In genomic region chr3:138442612-138443464, GRCm38 (mm10) we compare ENCODE assay signal across 1 mouse cellular context.
TF ChIP-seq lines count a peak whose summit lies in the region.

TSS of gene Adh5 (plus strand) at chr3:138443093.

TF ChIP-seq in CH12.LX, 34 proteins besides CTCF, POLR2A, EP300 and RAD21 (continued from another document):
- TF ChIP-seq KAT2A (IDR thresholded peaks at IDR 0.05; ENCODE audit: insufficient replicate concordance, low read length) = peak; percentile 54; the same call in 1 of the 2 replicates
- TF ChIP-seq CHD1 (IDR thresholded peaks at IDR 0.05; ENCODE audit: low read depth, low read length) = peak; percentile 85; the same call in 1 of the 2 replicates
- TF ChIP-seq USF2 (conservative IDR thresholded peaks at IDR 0.05; ENCODE audit: low read depth, low read length) = no peak; the same call in 1 of the 2 replicates
- peak; percentile 69 for TF ChIP-seq ETS1 (conservative IDR thresholded peaks at IDR 0.05; ENCODE audit: low read depth, low read length)
- no peak; the same call in 1 of the 2 replicates for TF ChIP-seq ZKSCAN1 (IDR thresholded peaks at IDR 0.05; ENCODE audit: borderline replicate concordance, low read depth, low read length)
- TF ChIP-seq NRF1 (IDR thresholded peaks at IDR 0.05; ENCODE audit: low read depth, low read length) = peak; percentile 69
- TF ChIP-seq POLR2AphosphoS2 (IDR thresholded peaks at IDR 0.05; ENCODE audit: low read depth, low read length) = peak; percentile 97
- TF ChIP-seq PAX5 (IDR thresholded peaks at IDR 0.05; ENCODE audit: low read length) = no peak
- TF ChIP-seq BHLHE40 (IDR thresholded peaks at IDR 0.05; ENCODE audit: low read depth, low read length) = peak; percentile 99
- no peak for TF ChIP-seq JUND (conservative IDR thresholded peaks at IDR 0.05; ENCODE audit: low read depth, low read length)
- peak; percentile 100 for TF ChIP-seq MXI1 (IDR thresholded peaks at IDR 0.05; ENCODE audit: low read depth, low read length)
- TF ChIP-seq MYC (IDR thresholded peaks at IDR 0.05; ENCODE audit: low read depth, low read length) = peak; percentile 100
- peak; percentile 85 for TF ChIP-seq ZMIZ1 (IDR thresholded peaks at IDR 0.05; ENCODE audit: low read depth, low read length)
- TF ChIP-seq IRF4 (IDR thresholded peaks at IDR 0.05; ENCODE audit: low read depth, low read length) = peak; percentile 67; the same call in 1 of the 2 replicates
- no peak for TF ChIP-seq RCOR1 (conservative IDR thresholded peaks at IDR 0.05; ENCODE audit: low read depth, low read length)
- peak; percentile 99 for TF ChIP-seq NELFE (IDR thresholded peaks at IDR 0.05; ENCODE audit: low read depth, low read length)
- peak; percentile 66 for TF ChIP-seq HCFC1 (IDR thresholded peaks at IDR 0.05; ENCODE audit: low read depth, low read length)
- TF ChIP-seq GABPA (IDR thresholded peaks at IDR 0.05; ENCODE audit: insufficient replicate concordance, low read depth, low read length) = no peak
- peak; percentile 90 for TF ChIP-seq ELF1 (IDR thresholded peaks at IDR 0.05; ENCODE audit: low read depth, low read length)
- peak; percentile 100 for TF ChIP-seq SIN3A (IDR thresholded peaks at IDR 0.05; ENCODE audit: low read length)
- peak; percentile 88 for TF ChIP-seq MAZ (IDR thresholded peaks at IDR 0.05; ENCODE audit: low read depth, low read length)
- TF ChIP-seq MAX (IDR thresholded peaks at IDR 0.05; ENCODE audit: low read length) = peak; percentile 100
- TF ChIP-seq E2F4 (IDR thresholded peaks at IDR 0.05; ENCODE audit: insufficient replicate concordance, low read depth, low read length) = peak; percentile 11; the same call in 1 of the 2 replicates
TF ChIP-seq in CH12.LX: peak in this region for 24.
